Mouse (Mus musculus): ENCODE data around the gene Adgrl4. TPM values are rescaled to one million over a fixed set of nuclear protein-coding genes. Genes with fewer than 3 reads are reported as not detected.

The Adgrl4 gene
- polyA plus RNA-seq, 1 experiment from 2014 or later, result 17.5 TPM

GRCm38 (mm10) chr3:151557125-151557524, 119.4 kb downstream of the Adgrl4 start:
- Histone ChIP-seq H3K36me3 (ENCODE audit: control insufficient read depth, insufficient read depth) (no peaks in the 10 kb centered on the region), H3K4me2 (ENCODE audit: low read depth, low read length) (no peak overlapping the region), H3K4me3 (ENCODE audit: low read length) (no peak overlapping the region), H3K9ac (ENCODE audit: low read length) (no peak overlapping the region), H3K27ac (ENCODE audit: low read length) (no peak overlapping the region), H3K27me3 (ENCODE audit: control insufficient read depth, insufficient read depth, low read length) (no peaks in the 10 kb centered on the region), H3K4me1 (ENCODE audit: control insufficient read depth, insufficient read depth, low read length) (no peaks in the 10 kb centered on the region), H3K9me3 (replicated peaks; ENCODE audit: control insufficient read depth, low read length) (no peaks in the 10 kb centered on the region)
- ATAC-seq (replicated peaks; ENCODE audit: extremely low read depth, insufficient read depth, low FRiP score), result no peak
- 32% methylated on average over 2 of the region's 2 CpGs for WGBS

- Histone ChIP-seq H3K4me1 (ENCODE audit: control insufficient read depth, insufficient read depth, low read length) (no peaks in the 10 kb centered on the region), H3K9ac (ENCODE audit: low read length) (no peak overlapping the region), H3K4me3 (ENCODE audit: low read length) (no peak overlapping the region), H3K27me3 (ENCODE audit: control insufficient read depth, insufficient read depth, low read length) (no peaks in the 10 kb centered on the region), H3K4me2 (ENCODE audit: low read depth, low read length) (no peak overlapping the region), H3K27ac (ENCODE audit: low read length) (no peak overlapping the region), H3K9me3 (replicated peaks; ENCODE audit: control insufficient read depth, low read length) (no peaks in the 10 kb centered on the region), H3K36me3 (ENCODE audit: control insufficient read depth, insufficient read depth) (no peaks in the 10 kb centered on the region)
- no peak for ATAC-seq (replicated peaks; ENCODE audit: extremely low read depth, insufficient read depth, low FRiP score)
- 60% methylated on average over 5 of the region's 5 CpGs for WGBS
Measured at GRCm38 (mm10) chr3:151557607-151558006, 119.9 kb downstream of the Adgrl4 start.

- ATAC-seq (replicated peaks; ENCODE audit: extremely low read depth, insufficient read depth, low FRiP score), result no peak
- H3K4me2 ChIP-seq (ENCODE audit: low read depth, low read length), result no peak overlapping the region
- H3K4me3 ChIP-seq (ENCODE audit: low read length), result no peak overlapping the region
- H3K9me3 ChIP-seq (replicated peaks; ENCODE audit: control insufficient read depth, low read length), result no peaks in the 10 kb centered on the region
- H3K27ac ChIP-seq (ENCODE audit: low read length), result no peak overlapping the region
- whole genome bisulfite sequencing, result 69% methylated on average over 4 of the region's 4 CpGs
- no peak overlapping the region for H3K9ac ChIP-seq (ENCODE audit: low read length)
- H3K4me1 ChIP-seq (ENCODE audit: control insufficient read depth, insufficient read depth, low read length), result no peaks in the 10 kb centered on the region
- no peaks in the 10 kb centered on the region for H3K36me3 ChIP-seq (ENCODE audit: control insufficient read depth, insufficient read depth)
- H3K27me3 ChIP-seq (ENCODE audit: control insufficient read depth, insufficient read depth, low read length), result no peaks in the 10 kb centered on the region
Measured at GRCm38 (mm10) chr3:151558374-151558773, 120.7 kb downstream of the Adgrl4 start.

GRCm38 (mm10) chr3:151565664-151566621, 128.3 kb downstream of the Adgrl4 start:
- no peaks in the 10 kb centered on the region for H3K36me3 ChIP-seq (ENCODE audit: control insufficient read depth, insufficient read depth)
- 68% methylated on average over 16 of the region's 16 CpGs for WGBS
- H3K9ac ChIP-seq (ENCODE audit: low read length), result no peak overlapping the region
- no peak overlapping the region for H3K4me2 ChIP-seq (ENCODE audit: low read depth, low read length)
- no peaks in the 10 kb centered on the region for H3K4me1 ChIP-seq (ENCODE audit: control insufficient read depth, insufficient read depth, low read length)
- no peaks in the 10 kb centered on the region for H3K9me3 ChIP-seq (replicated peaks; ENCODE audit: control insufficient read depth, low read length)
- H3K4me3 ChIP-seq (ENCODE audit: low read length), result no peak overlapping the region
- ATAC-seq (replicated peaks; ENCODE audit: extremely low read depth, insufficient read depth, low FRiP score), result no peak
- H3K27me3 ChIP-seq (ENCODE audit: control insufficient read depth, insufficient read depth, low read length), result no peaks in the 10 kb centered on the region
- H3K27ac ChIP-seq (ENCODE audit: low read length), result no peak overlapping the region

- ATAC-seq (replicated peaks; ENCODE audit: extremely low read depth, insufficient read depth, low FRiP score), result no peak
- WGBS, result 56% methylated on average over 5 of the region's 5 CpGs
- no peak overlapping the region for H3K27ac ChIP-seq (ENCODE audit: low read length)
Measured at GRCm38 (mm10) chr3:151566629-151567028, 128.9 kb downstream of the Adgrl4 start.

GRCm38 (mm10) chr3:151567541-151567940, 129.9 kb downstream of the Adgrl4 start:
- H3K27ac ChIP-seq (ENCODE audit: low read length), result no peak overlapping the region
- no peaks in the 10 kb centered on the region for H3K9me3 ChIP-seq (replicated peaks; ENCODE audit: control insufficient read depth, low read length)
- H3K27me3 ChIP-seq (ENCODE audit: control insufficient read depth, insufficient read depth, low read length), result no peaks in the 10 kb centered on the region
- no peak overlapping the region for H3K9ac ChIP-seq (ENCODE audit: low read length)
- no peaks in the 10 kb centered on the region for H3K4me1 ChIP-seq (ENCODE audit: control insufficient read depth, insufficient read depth, low read length)
- no peak for ATAC-seq (replicated peaks; ENCODE audit: extremely low read depth, insufficient read depth, low FRiP score)
- no peak overlapping the region for H3K4me2 ChIP-seq (ENCODE audit: low read depth, low read length)
- H3K4me3 ChIP-seq (ENCODE audit: low read length), result no peak overlapping the region
- no peaks in the 10 kb centered on the region for H3K36me3 ChIP-seq (ENCODE audit: control insufficient read depth, insufficient read depth)
- WGBS, result 35% methylated on average over 3 of the region's 3 CpGs

More at GRCm38 (mm10) chr3:151566629-151567028, 128.9 kb downstream of the Adgrl4 start:
- Histone ChIP-seq H3K36me3 (ENCODE audit: control insufficient read depth, insufficient read depth) (no peaks in the 10 kb centered on the region), H3K9ac (ENCODE audit: low read length) (no peak overlapping the region), H3K4me3 (ENCODE audit: low read length) (no peak overlapping the region), H3K9me3 (replicated peaks; ENCODE audit: control insufficient read depth, low read length) (no peaks in the 10 kb centered on the region), H3K27me3 (ENCODE audit: control insufficient read depth, insufficient read depth, low read length) (no peaks in the 10 kb centered on the region), H3K4me1 (ENCODE audit: control insufficient read depth, insufficient read depth, low read length) (no peaks in the 10 kb centered on the region), H3K4me2 (ENCODE audit: low read depth, low read length) (no peak overlapping the region)

GRCm38 (mm10) chr3:151572089-151572488, 134.4 kb downstream of the Adgrl4 start:
- H3K27ac ChIP-seq (ENCODE audit: low read length), result no peak overlapping the region
- H3K36me3 ChIP-seq (ENCODE audit: control insufficient read depth, insufficient read depth), result no peaks in the 10 kb centered on the region
- H3K27me3 ChIP-seq (ENCODE audit: control insufficient read depth, insufficient read depth, low read length), result no peaks in the 10 kb centered on the region
- H3K9me3 ChIP-seq (replicated peaks; ENCODE audit: control insufficient read depth, low read length), result no peaks in the 10 kb centered on the region
- no peak overlapping the region for H3K4me3 ChIP-seq (ENCODE audit: low read length)
- no peaks in the 10 kb centered on the region for H3K4me1 ChIP-seq (ENCODE audit: control insufficient read depth, insufficient read depth, low read length)
- ATAC-seq (replicated peaks; ENCODE audit: extremely low read depth, insufficient read depth, low FRiP score), result no peak
- 85% methylated on average over 5 of the region's 5 CpGs for WGBS
- no peak overlapping the region for H3K4me2 ChIP-seq (ENCODE audit: low read depth, low read length)
- H3K9ac ChIP-seq (ENCODE audit: low read length), result no peak overlapping the region

- no peak overlapping the region for H3K4me3 ChIP-seq (ENCODE audit: low read length)
- H3K4me2 ChIP-seq (ENCODE audit: low read depth, low read length), result no peak overlapping the region
- 82% methylated on average over 7 of the region's 7 CpGs for WGBS
- H3K9me3 ChIP-seq (replicated peaks; ENCODE audit: control insufficient read depth, low read length), result no peaks in the 10 kb centered on the region
- no peak overlapping the region for H3K27ac ChIP-seq (ENCODE audit: low read length)
- ATAC-seq (replicated peaks; ENCODE audit: extremely low read depth, insufficient read depth, low FRiP score), result no peak
- H3K4me1 ChIP-seq (ENCODE audit: control insufficient read depth, insufficient read depth, low read length), result no peaks in the 10 kb centered on the region
- H3K36me3 ChIP-seq (ENCODE audit: control insufficient read depth, insufficient read depth), result no peaks in the 10 kb centered on the region
- H3K27me3 ChIP-seq (ENCODE audit: control insufficient read depth, insufficient read depth, low read length), result no peaks in the 10 kb centered on the region
- no peak overlapping the region for H3K9ac ChIP-seq (ENCODE audit: low read length)
Measured at GRCm38 (mm10) chr3:151575292-151575691, 137.6 kb downstream of the Adgrl4 start.

GRCm38 (mm10) chr3:151576155-151576554, 138.5 kb downstream of the Adgrl4 start:
- H3K36me3 ChIP-seq (ENCODE audit: control insufficient read depth, insufficient read depth), result no peaks in the 10 kb centered on the region
- no peak overlapping the region for H3K9ac ChIP-seq (ENCODE audit: low read length)
- 80% methylated on average over 3 of the region's 3 CpGs for WGBS
- ATAC-seq (replicated peaks; ENCODE audit: extremely low read depth, insufficient read depth, low FRiP score), result no peak
- no peak overlapping the region for H3K4me3 ChIP-seq (ENCODE audit: low read length)
- H3K4me1 ChIP-seq (ENCODE audit: control insufficient read depth, insufficient read depth, low read length), result no peaks in the 10 kb centered on the region
- H3K4me2 ChIP-seq (ENCODE audit: low read depth, low read length), result no peak overlapping the region
- H3K9me3 ChIP-seq (replicated peaks; ENCODE audit: control insufficient read depth, low read length), result no peaks in the 10 kb centered on the region
- H3K27me3 ChIP-seq (ENCODE audit: control insufficient read depth, insufficient read depth, low read length), result no peaks in the 10 kb centered on the region
- H3K27ac ChIP-seq (ENCODE audit: low read length), result no peak overlapping the region
